Mouse (Mus musculus) bone marrow macrophage, adult 2 months (primary cell): ENCODE measurements around the gene Slc16a1.

ENCODE experiments used
- CTCF ChIP-seq: IDR thresholded peaks from 2 replicates; pipeline ENCODE4 v1.5.1; 2012; ENCODE audit warnings: low read depth, mild to moderate bottlenecking, low read length, moderate library complexity
- POLR2A ChIP-seq: IDR thresholded peaks from 2 replicates; pipeline ENCODE4 v1.6.1; 2012; ENCODE audit warnings: mild to moderate bottlenecking, low read depth, low read length, borderline replicate concordance

- TF ChIP-seq CTCF (no peak), POLR2A (no peak)
These were observed 37.8 kb upstream of the Slc16a1 start for GRCm38 (mm10) chr3:104600691-104601090.
